Mouse (Mus musculus) forebrain, embryonic 16.5 days (tissue): ENCODE results near the gene Medag. TPM values are rescaled to one million over a fixed set of nuclear protein-coding genes. Genes with fewer than 3 reads are reported as not detected.

ENCODE experiments used
- ATAC-seq: fragments of 200-750 bp; cut with Nextera tagmentation; 2 replicates; pipeline ENCODE4 v1.8.0; 2017; ENCODE audit warnings: mild to moderate bottlenecking, moderate library complexity
- H3K27ac ChIP-seq: fragments of 300-500 bp; sonication (generic); 2 replicates; pipeline ENCODE4 v1.5.1; 2014; ENCODE audit warnings: low read length, control low read depth
- H3K27me3 ChIP-seq: fragments of 300-500 bp; sonication (generic); replicated peaks from 2 replicates; pipeline ENCODE4 v1.6.1; 2014; ENCODE audit warnings: low read length; ENCODE audit not compliant: control insufficient read depth, insufficient read depth
- H3K36me3 ChIP-seq: fragments of 300-500 bp; sonication (generic); 2 replicates; pipeline ENCODE4 v1.6.1; 2014; ENCODE audit not compliant: control insufficient read depth, insufficient read depth
- H3K4me1 ChIP-seq: fragments of 300-500 bp; sonication (generic); replicated peaks from 2 replicates; pipeline ENCODE4 v1.6.1; 2014; ENCODE audit warnings: low read length; ENCODE audit not compliant: control insufficient read depth, insufficient read depth
- H3K4me2 ChIP-seq: fragments of 300-500 bp; sonication (generic); 2 replicates; pipeline ENCODE4 v1.6.1; 2014; ENCODE audit warnings: mild to moderate bottlenecking, low read length, control low read depth
- H3K4me3 ChIP-seq: fragments of 300-500 bp; sonication (generic); replicated peaks from 2 replicates; pipeline ENCODE4 v1.5.1; 2014; ENCODE audit warnings: mild to moderate bottlenecking, low read length, control low read depth
- H3K9ac ChIP-seq: fragments of 300-500 bp; sonication (generic); replicated peaks from 2 replicates; pipeline ENCODE4 v1.6.1; 2014; ENCODE audit warnings: low read depth, low read length, control low read depth
- H3K9me3 ChIP-seq: fragments of 300-500 bp; sonication (generic); 2 replicates; pipeline ENCODE4 v1.6.1; 2016; ENCODE audit warnings: low read length; ENCODE audit not compliant: control insufficient read depth
- WGBS: fragments of 180-500 bp; shearing (Covaris S2); extraction: QIAGEN DNeasy Blood & Tissue Kit; methylation state at CpG from one replicate; pipeline ENCODE4 v1.1.7; 2014; 5-methylcytosine and 5-hydroxymethylcytosine counted together
- polyA plus RNA-seq: library from polyadenylated mRNA; unstranded; fragments of >200 nt; fragmentation: Nextera tagmentation; extraction: Ambion mirVana; gene quantifications from 2 replicates; pipeline ENCODE4 v1.2.1, GENCODE M21; 2015

Medag gene
- 1.3 and 1.7 TPM in 2 replicates for polyA plus RNA-seq

DNA sequence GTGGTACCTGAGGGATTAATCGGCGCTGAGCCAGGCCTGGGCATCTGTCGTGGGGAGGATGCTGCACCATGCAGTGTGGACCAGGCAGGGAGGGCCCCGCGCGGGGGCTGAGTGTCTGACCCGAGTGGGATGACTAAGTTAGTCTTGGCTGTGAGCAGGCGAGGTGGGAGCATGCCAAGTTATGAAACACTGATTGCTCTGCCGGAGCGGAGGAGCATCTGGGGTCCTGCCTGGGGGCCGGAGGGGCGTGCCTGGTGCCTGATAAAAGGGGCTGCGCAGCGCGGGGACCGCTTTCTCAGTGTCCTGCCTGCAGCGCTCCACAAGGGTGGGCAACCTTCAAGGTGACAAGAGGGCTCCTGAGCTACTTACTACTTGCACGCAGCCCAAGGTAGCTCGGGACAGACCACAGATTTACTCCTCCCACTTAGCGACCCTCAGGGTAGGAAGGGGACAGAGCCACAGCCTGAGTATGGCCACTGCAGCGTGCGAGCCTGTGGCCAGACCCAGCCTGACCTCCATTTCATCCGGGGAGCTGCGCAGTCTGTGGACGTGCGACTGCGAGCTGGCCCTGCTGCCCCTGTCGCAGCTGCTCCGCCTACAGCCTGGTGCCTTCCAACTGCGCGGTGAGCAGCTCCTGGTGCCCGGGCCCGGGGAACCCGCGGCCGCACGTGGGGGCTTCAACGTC lies at the start of gene Medag:
TSS of gene Medag (plus strand) at position 241 of the 685 bp plus-strand sequence.
- Histone ChIP-seq H3K27ac (no peak within 1 kb of the TSS), H3K4me1 (peaks cover 22% of the 10 kb centered on the region), H3K9me3 (no peaks in the 10 kb centered on the region), H3K36me3 (no peaks in the 10 kb centered on the region), H3K27me3 (no peaks in the 10 kb centered on the region), H3K4me2 (peak within 1 kb of the TSS; percentile 63), H3K9ac (peak within 1 kb of the TSS; percentile 59), H3K4me3 (peak within 1 kb of the TSS; percentile 34)
- peak; percentile 72 for ATAC-seq
- WGBS, result 3% methylated on average over 38 of the region's 38 CpGs

- H3K4me1 ChIP-seq, result no peaks in the 10 kb centered on the region
- no peak overlapping the region for H3K4me2 ChIP-seq
- H3K9ac ChIP-seq, result no peak overlapping the region
- H3K4me3 ChIP-seq, result no peak overlapping the region
- 83% methylated on average over 3 of the region's 3 CpGs for WGBS
- no peaks in the 10 kb centered on the region for H3K27me3 ChIP-seq
- H3K36me3 ChIP-seq, result no peaks in the 10 kb centered on the region
- ATAC-seq, result no peak
- H3K9me3 ChIP-seq, result peaks cover 4% of the 10 kb centered on the region; the same call in 1 of the 2 replicates
- H3K27ac ChIP-seq, result no peak overlapping the region
Measured at GRCm38 (mm10) chr5:149362626-149363025, 48.9 kb upstream of the Medag start.

GRCm38 (mm10) chr5:149363903-149364755 lies 47.4 kb upstream of the Medag start:
- Histone ChIP-seq H3K4me2 (no peak overlapping the region), H3K4me3 (no peak overlapping the region), H3K4me1 (0 out of 2 replicates have a peak, but pooled peaks cover 2% of the 10 kb centered on the region), H3K9ac (no peak overlapping the region), H3K27me3 (no peaks in the 10 kb centered on the region), H3K36me3 (no peaks in the 10 kb centered on the region), H3K9me3 (peaks cover 4% of the 10 kb centered on the region; the same call in 1 of the 2 replicates), H3K27ac (no peak overlapping the region)
- WGBS, result 65% methylated on average over 16 of the region's 16 CpGs
- no peak for ATAC-seq

DNA sequence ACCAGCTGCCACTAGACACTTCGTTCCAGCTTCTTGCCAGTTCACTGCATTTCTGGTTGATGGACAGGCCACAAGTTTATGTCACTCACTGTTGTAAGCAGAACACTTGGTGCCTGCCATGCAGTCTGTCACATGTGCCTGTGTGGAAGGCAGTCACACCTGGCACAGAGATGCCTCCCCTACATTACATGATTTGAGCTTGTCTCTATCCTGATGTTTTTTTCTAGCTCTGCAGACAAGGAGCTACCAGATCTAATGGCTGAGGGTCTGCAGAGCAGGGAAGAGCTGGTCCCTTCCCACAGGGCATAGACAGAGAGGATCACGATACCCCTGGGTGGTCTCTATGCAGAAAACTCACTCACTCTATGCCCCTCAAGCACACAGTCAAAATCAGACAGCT lies 44.5 kb upstream of the Medag start:
- Histone ChIP-seq H3K9ac (no peak overlapping the region), H3K4me1 (0 out of 2 replicates have a peak, but pooled peaks cover 8% of the 10 kb centered on the region), H3K36me3 (no peaks in the 10 kb centered on the region), H3K27me3 (no peaks in the 10 kb centered on the region), H3K9me3 (no peaks in the 10 kb centered on the region), H3K4me3 (no peak overlapping the region), H3K4me2 (no peak overlapping the region), H3K27ac (no peak overlapping the region)
- 83% methylated on average over 2 of the region's 2 CpGs for WGBS
- ATAC-seq, result no peak

DNA sequence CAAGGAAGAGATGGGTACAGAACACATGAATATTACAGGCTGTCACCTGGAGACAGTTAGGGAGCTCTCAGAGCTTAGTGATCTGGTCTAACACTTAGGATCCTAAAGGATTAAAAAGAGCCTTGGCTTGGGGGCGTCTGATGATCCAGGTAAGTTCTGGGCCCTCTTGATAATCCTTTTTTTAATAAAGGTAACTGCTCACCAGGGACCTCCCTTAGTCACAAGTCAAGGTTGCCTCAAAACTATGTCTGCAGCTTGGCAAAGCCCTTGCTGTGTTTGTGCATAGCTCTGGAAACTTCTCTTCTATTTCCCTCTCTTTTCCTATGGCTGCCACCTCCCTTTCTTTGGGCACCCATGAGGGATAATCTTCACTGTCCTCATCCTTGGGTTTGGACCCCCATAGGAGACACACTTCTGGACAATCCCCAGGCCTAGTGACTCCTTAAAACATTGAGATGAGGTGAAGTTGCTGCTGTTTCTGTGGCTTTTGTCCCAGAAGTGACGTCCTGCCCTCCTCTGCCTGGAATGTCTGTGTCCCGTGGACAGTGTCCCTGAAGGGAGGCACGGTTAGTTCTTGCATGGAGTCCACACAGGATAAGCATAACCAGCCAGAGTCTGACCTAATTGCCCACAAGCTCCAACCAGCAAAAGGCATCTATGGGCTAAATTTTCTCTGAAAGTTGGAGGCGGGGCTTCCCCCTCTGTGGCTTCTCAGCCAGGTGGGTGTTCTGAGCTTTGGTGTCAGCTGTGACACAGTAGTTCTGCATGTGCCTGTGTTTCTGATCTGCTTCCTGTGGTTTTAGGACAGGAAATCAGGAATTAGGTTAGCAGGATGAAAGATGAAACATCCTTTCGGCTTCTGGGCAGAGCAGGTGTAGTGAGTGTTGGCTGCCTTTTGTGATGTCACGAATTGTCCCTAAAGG lies 43.7 kb upstream of the Medag start:
- no peak overlapping the region for H3K4me3 ChIP-seq
- no peak overlapping the region for H3K9ac ChIP-seq
- H3K27ac ChIP-seq, result no peak overlapping the region
- 0 out of 2 replicates have a peak, but pooled peaks cover 8% of the 10 kb centered on the region for H3K4me1 ChIP-seq
- no peaks in the 10 kb centered on the region for H3K9me3 ChIP-seq
- 78% methylated on average over 7 of the region's 7 CpGs for WGBS
- H3K4me2 ChIP-seq, result no peak overlapping the region
- no peaks in the 10 kb centered on the region for H3K27me3 ChIP-seq
- ATAC-seq, result no peak
- no peaks in the 10 kb centered on the region for H3K36me3 ChIP-seq

DNA sequence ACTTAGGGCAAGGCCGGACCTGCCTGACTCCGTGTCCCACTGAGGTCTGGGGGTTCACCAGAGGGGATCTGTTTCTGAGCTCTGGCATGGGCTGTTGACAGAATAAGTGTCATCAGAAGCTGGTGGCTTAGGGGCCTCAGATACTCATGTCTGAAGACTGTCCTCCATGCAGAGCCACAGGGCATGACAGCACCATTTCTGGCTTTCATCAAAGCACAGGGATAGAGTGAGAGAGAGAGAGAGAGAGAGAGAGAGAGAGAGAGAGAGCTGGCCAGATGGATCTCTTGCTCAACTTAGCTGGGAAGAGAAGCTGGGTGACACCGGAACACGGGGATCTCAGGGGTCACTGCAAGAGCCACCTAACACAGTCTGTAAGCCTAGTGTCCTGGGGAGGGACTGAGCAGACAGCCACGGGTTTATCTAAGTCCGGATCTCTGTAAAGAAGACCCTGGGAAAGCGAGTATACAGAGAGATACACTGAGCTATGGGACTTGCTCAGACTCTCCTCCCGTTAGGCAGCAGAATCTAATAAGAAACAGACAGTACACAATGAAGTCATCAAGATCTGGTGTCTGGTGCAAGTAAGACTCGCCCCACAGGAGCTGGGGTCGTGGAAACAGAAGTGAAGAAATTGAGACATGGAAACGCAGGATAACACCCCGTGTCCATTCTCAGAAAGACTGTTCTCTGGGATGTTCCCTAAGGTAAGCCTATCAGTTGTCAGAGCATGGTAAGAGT lies 42.8 kb upstream of the Medag start:
- WGBS, result 84% methylated on average over 12 of the region's 12 CpGs
- ATAC-seq, result no peak

GRCm38 (mm10) chr5:149369373-149370035 lies 42.0 kb upstream of the Medag start:
- no peak overlapping the region for H3K4me3 ChIP-seq
- 0 out of 2 replicates have a peak overlapping the region, but pooled peaks have one; percentile 19 for H3K9ac ChIP-seq
- 70% methylated on average over 21 of the region's 21 CpGs for WGBS
- no peaks in the 10 kb centered on the region for H3K9me3 ChIP-seq
- H3K4me2 ChIP-seq, result no peak overlapping the region
- no peaks in the 10 kb centered on the region for H3K27me3 ChIP-seq
- no peaks in the 10 kb centered on the region for H3K36me3 ChIP-seq
- 0 out of 2 replicates have a peak, but pooled peaks cover 8% of the 10 kb centered on the region for H3K4me1 ChIP-seq
- no peak for ATAC-seq
- H3K27ac ChIP-seq, result peak overlapping the region; percentile 24; the same call in 1 of the 2 replicates

More for the DNA sequence above, 42.8 kb upstream of the Medag start:
- Histone ChIP-seq H3K4me3 (no peak overlapping the region), H3K27ac (no peak overlapping the region), H3K9me3 (no peaks in the 10 kb centered on the region), H3K36me3 (no peaks in the 10 kb centered on the region), H3K27me3 (no peaks in the 10 kb centered on the region), H3K9ac (no peak overlapping the region), H3K4me1 (0 out of 2 replicates have a peak, but pooled peaks cover 8% of the 10 kb centered on the region), H3K4me2 (no peak overlapping the region)

DNA sequence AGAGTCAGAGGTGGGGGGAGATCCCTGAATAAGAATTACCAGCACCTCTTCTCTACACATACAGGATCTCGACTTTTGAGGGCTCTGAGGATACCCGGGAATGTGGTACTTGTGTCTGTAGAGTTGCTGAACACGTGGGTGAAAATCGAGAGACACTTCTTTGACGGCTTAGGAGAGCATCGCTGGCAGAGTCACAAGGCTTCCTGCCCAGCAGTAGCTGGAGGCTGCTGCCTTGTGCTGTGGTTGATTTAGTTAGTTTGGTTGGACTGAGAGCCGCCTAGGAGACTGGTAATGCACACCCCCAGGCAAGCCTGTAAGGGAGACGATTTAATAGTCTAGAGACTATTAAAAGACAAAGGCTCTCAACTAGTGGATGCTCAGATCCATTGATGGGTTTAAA lies 39.5 kb upstream of the Medag start:
- Histone ChIP-seq H3K4me3 (no peak overlapping the region), H3K4me2 (no peak overlapping the region), H3K27me3 (no peaks in the 10 kb centered on the region), H3K27ac (no peak overlapping the region), H3K36me3 (no peaks in the 10 kb centered on the region), H3K4me1 (peaks cover 18% of the 10 kb centered on the region), H3K9ac (no peak overlapping the region), H3K9me3 (no peaks in the 10 kb centered on the region)
- no peak for ATAC-seq
- 80% methylated on average over 8 of the region's 8 CpGs for WGBS
